Mouse (Mus musculus) bone marrow macrophage, adult 2 months (primary cell): Measurements from ENCODE around the gene Hoxb3. TPM values are rescaled to one million over a fixed set of nuclear protein-coding genes. Genes with fewer than 3 reads are reported as not detected.

Experiments
- H3K27ac ChIP-seq: 2 replicates; pipeline ENCODE4 v1.5.1; 2012; ENCODE audit warnings: low read depth, low read length; ENCODE audit not compliant: insufficient read depth
- H3K4me1 ChIP-seq: 2 replicates; pipeline ENCODE4 v1.6.1; 2012; ENCODE audit warnings: low read length; ENCODE audit not compliant: control insufficient read depth, insufficient read depth
- H3K4me3 ChIP-seq: 2 replicates; pipeline ENCODE4 v1.5.1; 2012; ENCODE audit warnings: mild to moderate bottlenecking, low read length, moderate library complexity; ENCODE audit not compliant: insufficient read depth
- CTCF ChIP-seq: IDR thresholded peaks from 2 replicates; pipeline ENCODE4 v1.5.1; 2012; ENCODE audit warnings: low read depth, mild to moderate bottlenecking, low read length, moderate library complexity
- POLR2A ChIP-seq: IDR thresholded peaks from 2 replicates; pipeline ENCODE4 v1.6.1; 2012; ENCODE audit warnings: mild to moderate bottlenecking, low read depth, low read length, borderline replicate concordance
- polyA plus RNA-seq: library from polyadenylated mRNA; stranded (reverse); fragments of >200 nt; gene quantifications from 2 replicates; pipeline ENCODE4 v1.2.4, GENCODE M21; 2012; ENCODE audit not compliant: missing spikeins, insufficient read depth, insufficient read length

Gene Hoxb3
- polyA plus RNA-seq, 1 experiment, result 1.6 TPM

GRCm38 (mm10) chr11:96326705-96327104 is 3.6 kb downstream of the Hoxb3 start:
- Histone ChIP-seq H3K27ac (no peak overlapping the region), H3K4me3 (no peak overlapping the region), H3K4me1 (no peaks in the 10 kb centered on the region)
- TF ChIP-seq POLR2A (no peak), CTCF (no peak)

- Histone ChIP-seq H3K4me1 (no peaks in the 10 kb centered on the region), H3K27ac (no peak overlapping the region), H3K4me3 (no peak overlapping the region)
- TF ChIP-seq POLR2A, result no peak
- TF ChIP-seq CTCF, result no peak
Observed at GRCm38 (mm10) chr11:96327122-96327521, 4.0 kb downstream of the Hoxb3 start.

- Histone ChIP-seq H3K27ac (no peak overlapping the region), H3K4me1 (no peaks in the 10 kb centered on the region), H3K4me3 (no peak overlapping the region)
- no peak for TF ChIP-seq CTCF
- no peak for TF ChIP-seq POLR2A
Observed at GRCm38 (mm10) chr11:96327750-96328149, 4.6 kb downstream of the Hoxb3 start.

GRCm38 (mm10) chr11:96328605-96329004 is 5.5 kb downstream of the Hoxb3 start:
- Histone ChIP-seq H3K27ac (no peak overlapping the region), H3K4me3 (no peak overlapping the region), H3K4me1 (no peaks in the 10 kb centered on the region)
- TF ChIP-seq POLR2A (no peak), CTCF (no peak)

- no peak overlapping the region for H3K4me3 ChIP-seq
- TF ChIP-seq POLR2A (no peak), CTCF (no peak)
- H3K27ac ChIP-seq, result no peak overlapping the region
- no peaks in the 10 kb centered on the region for H3K4me1 ChIP-seq
Observed at GRCm38 (mm10) chr11:96332105-96332504, 9.0 kb downstream of the Hoxb3 start.

- Histone ChIP-seq H3K4me1 (no peaks in the 10 kb centered on the region), H3K27ac (no peak overlapping the region), H3K4me3 (no peak overlapping the region)
- no peak for TF ChIP-seq POLR2A
- TF ChIP-seq CTCF, result no peak
Observed at GRCm38 (mm10) chr11:96332618-96333032, 9.5 kb downstream of the Hoxb3 start.

- no peak overlapping the region for H3K4me3 ChIP-seq
- TF ChIP-seq CTCF, result no peak
Observed at GRCm38 (mm10) chr11:96333241-96334001, 10.3 kb downstream of the Hoxb3 start.

GRCm38 (mm10) chr11:96334002-96334364 is 10.9 kb downstream of the Hoxb3 start:
- no peak overlapping the region for H3K4me3 ChIP-seq
- no peak for TF ChIP-seq POLR2A
- TF ChIP-seq CTCF, result no peak
- H3K4me1 ChIP-seq, result no peaks in the 10 kb centered on the region
- H3K27ac ChIP-seq, result no peak overlapping the region

More at GRCm38 (mm10) chr11:96333241-96334001, 10.3 kb downstream of the Hoxb3 start:
- no peaks in the 10 kb centered on the region for H3K4me1 ChIP-seq
- no peak overlapping the region for H3K27ac ChIP-seq

GRCm38 (mm10) chr11:96334998-96335397 is 11.9 kb downstream of the Hoxb3 start:
- no peak overlapping the region for H3K4me3 ChIP-seq
- TF ChIP-seq POLR2A, result no peak
- no peak for TF ChIP-seq CTCF
- H3K4me1 ChIP-seq, result no peaks in the 10 kb centered on the region
- H3K27ac ChIP-seq, result no peak overlapping the region

- no peak overlapping the region for H3K4me3 ChIP-seq
- no peaks in the 10 kb centered on the region for H3K4me1 ChIP-seq
- H3K27ac ChIP-seq, result no peak overlapping the region
- no peak for TF ChIP-seq CTCF
- TF ChIP-seq POLR2A, result no peak
Observed at GRCm38 (mm10) chr11:96336597-96336996, 13.5 kb downstream of the Hoxb3 start.

GRCm38 (mm10) chr11:96337026-96337425 is 13.9 kb downstream of the Hoxb3 start:
- Histone ChIP-seq H3K27ac (no peak overlapping the region), H3K4me1 (no peaks in the 10 kb centered on the region), H3K4me3 (no peak overlapping the region)
- TF ChIP-seq POLR2A (no peak), CTCF (no peak)
